Mouse (Mus musculus) embryo, embryonic 10 days (tissue): ENCODE measurements at regions not wholly inside any gene's neighbourhood (a gene's known extent, or its start where the extent isn't known, plus 50 kb on each side); places are given as distances from the start of the nearest gene placed in this dataset.
"Not testable (repeated sequence)": the region's sequence is repeated elsewhere in the genome, so short reads cannot be mapped to it uniquely, and the experiment has no call there.

Source experiments
- DNase-seq: peaks from one replicate; pipeline ENCODE4 v3.0.0-alpha.2; 2015; ENCODE audit warnings: low spot score

DNA sequence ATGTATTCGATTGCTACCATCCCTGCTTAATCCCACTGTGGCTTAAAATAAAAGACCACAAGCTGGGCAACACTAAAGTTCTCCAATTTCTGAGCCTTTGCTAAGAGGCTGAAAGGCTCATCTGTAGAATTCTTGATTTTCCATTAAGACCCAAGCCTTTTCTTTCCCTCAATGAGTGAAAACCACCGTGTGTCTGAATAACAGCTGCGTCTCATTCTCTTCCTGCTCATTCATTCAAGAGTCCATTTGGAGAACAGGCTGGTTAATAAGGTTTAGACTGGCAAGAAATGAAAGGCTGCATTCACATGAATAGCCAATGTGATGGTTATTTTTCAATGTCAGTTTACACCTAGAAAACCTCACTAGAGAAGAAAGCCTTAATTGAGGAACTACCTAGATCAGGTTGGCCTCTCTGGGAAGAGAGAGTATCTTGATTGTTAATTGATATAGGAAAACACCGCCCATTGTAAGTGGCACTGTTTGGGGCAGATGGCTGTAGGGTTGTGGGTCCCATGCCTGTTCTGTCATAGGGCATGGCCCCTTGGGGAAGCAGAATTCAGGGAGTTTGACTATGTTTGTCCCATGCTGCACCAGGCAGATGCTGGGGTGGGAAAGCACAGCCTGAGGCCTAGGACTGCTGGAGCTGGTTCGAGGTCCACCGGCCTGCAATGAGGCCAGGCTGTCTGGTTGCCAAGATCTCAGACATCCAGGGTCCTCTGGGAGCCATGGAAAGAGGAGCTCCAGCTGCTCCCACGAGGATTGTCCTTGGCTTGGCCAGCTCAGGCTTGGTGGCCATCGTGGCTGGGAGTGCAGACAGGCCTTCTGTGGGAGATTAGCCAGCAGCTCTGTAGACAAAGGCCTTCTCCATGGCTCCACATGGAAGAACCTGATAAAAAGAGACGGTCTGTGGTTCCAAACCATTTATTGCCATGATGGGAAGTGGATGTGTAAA is 161.3 kb upstream of the Castor2 start:
- DNase-seq: peak; percentile 6

- no peak for DNase-seq
Observed at GRCm38 (mm10) chr5:133935451-133935850, 164.1 kb upstream of the Castor2 start.

- DNase-seq: no peak
Observed at GRCm38 (mm10) chr5:133935006-133935405, 164.5 kb upstream of the Castor2 start.

DNA sequence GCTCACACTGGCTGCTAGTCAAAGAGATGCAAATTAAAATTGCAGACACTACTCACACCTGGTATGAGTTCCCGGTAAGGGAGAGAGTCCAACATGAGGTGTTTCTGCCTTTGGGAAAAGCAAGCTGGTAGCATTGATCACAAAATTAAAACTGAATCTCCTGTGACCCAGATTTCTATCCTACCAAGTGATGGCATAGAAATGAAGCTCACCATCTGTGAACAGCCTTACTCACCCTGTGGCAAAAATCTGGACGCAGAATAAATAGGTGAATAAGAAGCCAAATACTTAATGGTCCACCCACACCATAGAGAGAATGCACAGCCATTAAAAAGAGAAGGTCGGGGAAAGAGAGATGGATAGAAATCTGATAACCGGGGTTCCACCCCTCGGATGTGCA is 169.4 kb upstream of the Castor2 start:
- DNase-seq: no peak

- DNase-seq: no peak
Observed at GRCm38 (mm10) chr5:133927054-133927453, 172.5 kb upstream of the Castor2 start.

- peak; percentile 7 for DNase-seq
Observed at GRCm38 (mm10) chr5:133925184-133925900, 174.2 kb upstream of the Castor2 start.

DNA sequence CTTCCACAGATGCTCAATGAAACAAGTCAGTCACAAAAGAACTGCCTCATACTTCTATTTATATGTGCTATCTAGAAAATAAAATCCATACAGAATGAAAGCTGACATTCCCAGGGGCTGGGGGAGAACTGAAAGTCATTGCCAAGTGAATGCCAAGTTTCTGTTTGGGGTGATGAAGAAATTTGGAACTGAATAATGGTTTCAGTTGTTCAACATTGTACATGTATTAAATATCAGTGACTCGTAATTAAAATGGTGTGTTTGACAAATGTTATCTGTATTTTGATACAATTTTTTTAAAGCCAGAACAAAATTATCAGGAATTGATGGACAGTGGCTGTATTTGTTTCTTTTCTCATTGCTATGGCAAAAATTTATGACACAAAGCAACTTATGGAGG is 177.3 kb upstream of the Castor2 start:
- DNase-seq: no peak

- no peak for DNase-seq
Observed at GRCm38 (mm10) chr5:133915734-133916550, 183.6 kb upstream of the Castor2 start.

DNA sequence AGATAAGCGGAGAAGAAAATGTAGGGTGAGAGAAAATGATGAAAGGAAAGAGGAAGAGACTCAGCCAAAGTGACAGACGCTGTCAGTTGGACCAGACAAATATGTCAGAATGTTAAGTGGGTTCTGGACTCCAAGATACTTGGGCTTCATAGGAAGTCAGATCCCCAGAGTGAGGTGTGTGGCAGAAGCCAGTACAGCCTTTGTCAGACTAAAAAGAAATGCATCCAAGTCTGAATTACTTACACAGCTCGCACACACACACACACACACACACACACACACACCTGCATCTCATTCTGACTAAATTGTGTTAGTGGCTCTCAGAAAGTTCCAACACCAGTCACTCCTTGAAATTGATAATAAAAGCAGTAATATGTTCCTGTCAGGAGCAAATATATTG is 192.1 kb upstream of the Castor2 start:
- DNase-seq: no peak

GRCm38 (mm10) chr5:133898025-133898598 is 201.4 kb upstream of the Castor2 start:
- DNase-seq: peak; percentile 71

GRCm38 (mm10) chr5:133890728-133891127 is 208.8 kb upstream of the Castor2 start:
- DNase-seq: no peak

- DNase-seq: no peak
Observed at GRCm38 (mm10) chr5:133889841-133890240, 209.7 kb upstream of the Castor2 start.

GRCm38 (mm10) chr5:133885507-133885906 is 214.0 kb upstream of the Castor2 start:
- DNase-seq: no peak

DNA sequence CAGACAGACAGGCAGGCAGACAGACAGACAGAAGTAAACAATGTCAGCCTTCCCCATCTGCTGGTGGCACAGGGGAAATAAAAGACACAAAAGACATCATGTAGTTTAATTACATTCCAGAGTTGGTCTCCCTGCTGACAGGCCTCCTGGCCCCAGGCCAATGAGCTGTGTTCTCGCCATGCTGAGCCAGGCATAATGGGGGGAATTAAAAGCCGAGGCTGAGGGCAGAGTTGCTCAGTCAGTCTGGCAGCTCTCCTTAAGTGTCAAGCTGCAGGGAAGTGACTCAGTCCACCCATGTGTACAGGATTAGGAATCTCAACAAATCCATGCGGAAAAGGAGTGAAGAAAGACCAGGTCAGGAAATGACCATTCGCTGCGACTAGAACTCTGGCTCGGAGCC is 214.5 kb upstream of the Castor2 start:
- DNase-seq: peak; percentile 66

GRCm38 (mm10) chr5:133884593-133884992 is 214.9 kb upstream of the Castor2 start:
- DNase-seq: peak; percentile 36

DNA sequence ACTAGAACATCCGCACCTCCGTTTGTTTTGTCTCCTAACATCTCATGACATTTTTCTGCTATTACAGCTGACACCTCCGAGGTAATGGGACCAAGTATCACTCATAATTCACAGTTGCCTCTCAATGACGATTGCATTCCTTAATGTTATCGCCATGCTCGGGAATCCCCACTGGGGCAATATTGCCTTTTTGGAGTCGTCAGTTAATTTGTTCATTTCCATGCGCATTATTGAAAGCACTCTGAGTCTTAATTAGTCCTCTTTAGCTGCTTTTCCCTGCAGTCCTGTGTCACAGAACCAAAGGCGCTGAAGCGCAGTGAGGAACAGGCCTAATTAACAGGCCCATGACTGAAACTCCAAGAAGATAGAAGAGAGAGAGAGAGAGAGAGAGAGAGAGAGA is 255.0 kb upstream of the Castor2 start:
- no peak for DNase-seq

- not testable (repeated sequence) for DNase-seq
Observed at GRCm38 (mm10) chr5:133842059-133842706, 257.3 kb upstream of the Castor2 start.

DNA sequence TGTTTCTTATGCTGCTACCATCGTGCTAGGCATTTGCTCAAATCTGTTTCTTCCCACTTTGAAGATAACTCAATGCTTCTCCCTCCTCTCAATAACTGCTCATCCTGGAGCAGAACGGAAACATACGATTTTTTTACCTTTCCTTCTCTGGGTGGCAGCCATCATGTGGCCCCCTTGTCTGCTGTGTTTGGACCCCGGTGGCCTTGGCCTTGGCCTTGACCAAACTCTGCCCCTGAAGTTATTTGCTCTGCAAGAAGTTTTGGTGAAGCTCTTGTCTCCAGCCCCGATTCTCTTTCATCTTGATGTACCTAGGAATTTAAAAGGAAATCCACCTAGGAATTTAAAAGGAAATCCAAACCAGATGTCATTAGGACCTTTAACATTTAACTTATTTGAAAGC is 261.2 kb upstream of the Castor2 start:
- no peak for DNase-seq

GRCm38 (mm10) chr5:133833217-133833616 is 266.3 kb upstream of the Castor2 start:
- DNase-seq: no peak

DNA sequence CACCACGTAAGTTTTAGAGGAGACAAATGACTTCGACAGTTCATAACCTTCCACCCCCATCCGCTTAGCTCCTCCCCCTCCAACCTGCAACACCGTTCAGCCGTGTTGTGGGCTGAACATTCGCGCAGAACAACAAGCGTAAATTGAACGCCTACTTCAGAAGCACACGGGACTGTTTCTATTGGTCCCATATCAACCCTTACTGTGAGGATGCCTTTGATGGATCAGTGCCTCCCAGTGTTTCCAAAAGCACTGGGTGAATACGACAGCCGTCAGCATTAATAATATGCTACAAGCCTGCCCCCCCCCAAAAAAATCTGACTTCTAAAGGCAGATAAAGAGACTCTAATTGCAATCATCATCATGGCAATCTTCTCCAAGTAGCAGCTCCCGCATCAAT is 271.3 kb upstream of the Castor2 start:
- DNase-seq: no peak

DNA sequence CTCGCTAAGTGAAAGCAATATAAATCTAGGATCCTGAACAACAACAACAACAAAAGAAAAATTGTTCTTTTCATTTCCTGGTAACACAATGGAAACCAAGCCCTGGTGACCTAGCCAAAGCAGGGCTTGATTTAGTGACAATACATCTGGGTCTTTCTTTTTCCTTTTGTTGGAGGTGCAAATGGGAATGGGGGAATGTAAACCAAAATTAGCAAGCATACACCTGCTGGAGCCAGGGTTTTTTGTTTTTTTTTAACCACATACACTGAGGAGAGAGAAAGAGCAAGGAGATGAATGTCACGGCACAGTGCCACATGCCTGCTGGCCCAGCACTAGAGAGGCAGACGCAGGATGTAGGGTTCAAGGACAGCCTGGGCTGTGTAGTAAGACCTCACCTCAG is 275.6 kb upstream of the Castor2 start:
- no peak for DNase-seq
